Mouse (Mus musculus) CD8-positive naive resting alpha-beta T cell, adult 2 months (primary cell): ENCODE data around the gene Jhy.

Source experiments
- DNase-seq, 2 experiments: peaks; one replicate each; pipeline ENCODE4 v3.0.0; 2022; ENCODE audit warnings: low read depth in 2 of 2, low spot score in 2 of 2

Jhy gene

DNA sequence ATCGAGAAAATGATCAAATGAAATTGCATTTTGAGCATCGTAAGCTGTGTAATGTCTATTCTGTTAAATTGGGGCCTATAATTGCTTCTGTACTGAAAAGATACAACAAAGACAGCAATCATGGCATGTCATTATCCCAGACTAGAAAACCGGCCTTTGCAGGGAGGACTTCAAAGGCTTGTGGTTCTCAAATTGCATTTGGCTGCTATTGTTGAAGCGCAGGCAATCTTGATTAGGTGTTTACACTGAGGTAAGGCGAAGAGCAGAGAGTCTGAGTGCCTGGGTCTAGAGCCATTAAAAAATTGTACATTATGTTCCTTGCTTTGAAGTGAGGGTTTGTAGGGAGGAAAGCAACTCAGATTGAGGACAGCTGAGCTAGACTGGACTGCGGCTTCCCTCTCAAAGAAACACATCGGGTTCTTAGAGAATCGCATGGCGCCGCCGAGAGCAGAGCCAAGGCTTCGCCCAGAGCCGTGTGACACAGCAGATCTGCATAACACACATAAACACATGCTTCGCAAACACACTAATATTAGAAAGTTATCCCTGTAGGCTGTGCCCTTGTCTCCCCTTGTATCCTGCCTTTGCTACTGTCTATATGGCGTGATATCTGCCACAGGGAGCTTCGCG, 36.5 kb downstream of the Jhy start:
- DNase-seq = no peak

DNA sequence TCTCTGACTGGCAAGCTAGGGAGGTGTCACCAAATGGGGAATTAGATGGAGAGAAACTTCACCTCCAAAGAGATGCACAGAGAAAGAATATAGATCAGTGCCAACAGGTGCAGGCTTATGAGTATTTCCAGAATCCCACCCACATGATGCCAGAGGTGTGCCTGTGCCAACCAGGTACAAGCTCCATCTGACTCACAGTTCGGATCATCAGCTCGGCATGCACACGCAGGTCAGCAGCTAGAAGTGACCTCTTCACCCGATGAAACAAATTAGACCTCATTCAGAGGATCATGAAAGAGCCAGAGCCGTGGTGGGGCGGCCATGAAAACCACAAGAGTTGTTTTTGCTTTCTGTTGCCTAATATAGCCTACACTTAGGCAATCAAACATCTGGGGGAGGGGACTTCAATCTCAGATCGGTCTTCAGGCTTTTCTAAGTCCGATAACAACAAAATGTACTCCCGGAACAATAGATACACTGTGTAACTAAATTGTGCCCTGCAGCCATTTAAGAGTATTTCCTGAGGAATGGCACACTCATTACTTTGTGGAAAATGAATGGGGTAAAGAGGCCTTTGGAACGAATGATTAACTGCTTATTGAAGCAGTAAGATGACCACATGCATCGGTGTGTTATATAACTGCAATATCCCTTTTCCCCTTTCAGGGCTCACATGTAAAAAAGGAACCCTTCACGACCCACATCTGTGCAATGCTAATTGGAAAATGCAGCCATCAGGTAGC, 45.9 kb downstream of the Jhy start:
- DNase-seq = no peak

DNA sequence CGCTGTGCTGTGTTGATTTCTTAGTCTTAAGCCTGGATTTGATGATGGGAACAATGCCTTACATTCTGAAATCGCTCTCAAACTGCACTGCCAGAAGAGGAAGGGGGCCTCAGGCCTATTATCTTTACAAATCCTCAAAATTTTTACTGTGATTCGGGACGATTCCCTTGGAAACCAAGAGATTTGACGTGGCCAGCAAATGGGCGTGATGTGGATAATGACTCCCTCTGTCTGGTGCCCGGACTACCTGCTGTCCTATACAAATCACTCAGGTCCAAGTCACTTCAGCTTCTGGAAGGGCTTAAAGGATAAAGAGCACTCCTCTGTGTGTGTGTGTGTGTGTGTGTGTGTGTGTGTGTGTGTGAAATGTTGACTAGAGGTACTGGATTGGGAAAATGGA, 55.0 kb downstream of the Jhy start:
- DNase-seq = no peak

DNA sequence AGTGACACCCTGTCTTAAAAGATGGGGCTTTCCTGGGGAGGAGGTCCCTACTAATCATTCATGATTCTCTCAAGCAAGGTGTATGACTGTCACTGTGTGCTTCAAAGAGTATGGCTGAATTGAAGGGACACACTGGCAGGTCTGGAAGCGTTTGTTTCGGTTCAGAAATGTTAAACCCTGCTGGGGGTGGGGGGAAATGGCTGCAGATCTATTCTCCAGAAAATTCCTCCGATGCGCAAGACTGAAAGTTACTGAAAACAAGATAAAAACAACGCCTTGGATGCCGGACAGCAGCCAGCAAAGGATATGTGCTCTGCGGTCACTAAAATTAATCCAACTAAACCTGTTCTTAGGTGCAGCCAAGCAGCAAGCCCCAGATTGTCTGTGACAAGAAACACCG, 55.5 kb downstream of the Jhy start:
- DNase-seq = no peak

DNA sequence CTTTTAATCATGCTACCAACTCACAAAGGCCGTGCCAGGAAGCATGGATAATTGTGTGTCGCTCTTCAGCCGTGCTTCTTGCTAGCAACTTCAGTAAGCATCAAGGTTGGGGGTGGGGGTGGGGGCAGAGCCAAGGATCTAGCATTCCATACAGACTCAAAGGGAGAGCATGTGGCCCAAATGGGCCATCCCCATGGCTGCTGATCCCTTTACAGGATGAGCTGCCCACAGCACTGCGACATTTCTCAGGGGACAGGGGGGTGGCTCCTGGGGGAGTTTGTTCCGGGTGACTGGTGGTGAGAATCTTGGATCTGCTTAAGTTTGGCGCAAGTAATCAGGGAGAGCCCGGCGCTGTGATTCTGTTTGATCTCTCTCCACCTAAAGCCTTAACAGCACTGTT, 56.5 kb downstream of the Jhy start:
- no peak for DNase-seq

DNA sequence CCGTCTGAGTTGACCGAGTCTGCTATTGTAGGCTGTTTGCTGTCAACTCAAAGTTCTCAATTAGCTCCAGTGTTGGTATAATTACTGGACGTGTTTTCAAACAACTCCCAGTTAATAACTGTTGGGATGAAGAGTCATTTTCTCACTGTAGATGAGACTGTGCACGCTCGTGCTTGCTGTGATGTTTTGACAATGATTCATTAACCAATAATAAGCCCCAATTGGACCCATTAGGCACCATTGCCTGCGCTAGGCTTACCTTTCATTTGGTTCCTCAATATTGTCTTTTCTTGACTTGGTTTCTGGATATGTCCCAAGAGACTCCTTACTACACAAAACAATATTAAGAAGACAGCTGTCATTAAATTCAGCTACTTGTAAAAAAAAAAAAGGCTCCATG, 71.5 kb downstream of the Jhy start:
- no peak for DNase-seq

DNA sequence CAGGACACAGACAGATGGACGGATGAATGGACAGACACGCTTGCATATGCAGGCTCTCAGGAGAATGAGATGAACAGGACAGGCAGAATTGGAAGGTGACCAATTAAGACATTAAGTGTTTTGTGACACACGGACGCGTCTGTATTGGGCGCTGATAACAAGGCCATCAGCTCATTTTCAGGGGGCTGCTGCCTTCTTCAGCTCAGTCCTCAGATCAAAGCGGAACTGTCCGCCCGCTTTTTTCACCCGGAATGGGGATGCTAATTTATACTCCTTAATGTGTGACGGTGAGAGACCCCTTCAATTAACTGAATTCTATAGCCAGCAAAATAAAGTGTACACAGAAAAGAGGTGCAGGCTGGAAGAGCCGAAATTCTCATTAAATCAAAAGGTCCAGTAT, 74.5 kb downstream of the Jhy start:
- DNase-seq = no peak

DNA sequence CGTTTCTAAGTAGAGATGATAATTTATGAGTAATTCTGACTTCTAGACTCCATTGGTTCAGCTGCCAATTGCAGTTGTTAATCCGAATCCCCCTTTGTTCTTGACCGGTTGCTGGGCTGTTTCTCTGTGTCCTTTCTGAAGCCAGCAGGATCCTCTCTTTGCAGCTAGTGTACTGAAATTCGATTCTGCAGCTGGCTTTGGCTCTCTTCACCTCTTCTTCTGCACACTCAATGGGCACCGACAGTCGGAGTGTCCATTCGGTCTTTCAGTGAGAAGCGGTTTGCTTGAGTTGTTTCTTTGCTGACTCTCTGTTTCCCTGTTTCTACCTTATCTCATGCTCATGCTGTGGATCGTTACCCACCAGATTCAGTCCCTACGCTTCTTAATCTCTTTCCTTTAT, 78.2 kb downstream of the Jhy start:
- no peak for DNase-seq

DNA sequence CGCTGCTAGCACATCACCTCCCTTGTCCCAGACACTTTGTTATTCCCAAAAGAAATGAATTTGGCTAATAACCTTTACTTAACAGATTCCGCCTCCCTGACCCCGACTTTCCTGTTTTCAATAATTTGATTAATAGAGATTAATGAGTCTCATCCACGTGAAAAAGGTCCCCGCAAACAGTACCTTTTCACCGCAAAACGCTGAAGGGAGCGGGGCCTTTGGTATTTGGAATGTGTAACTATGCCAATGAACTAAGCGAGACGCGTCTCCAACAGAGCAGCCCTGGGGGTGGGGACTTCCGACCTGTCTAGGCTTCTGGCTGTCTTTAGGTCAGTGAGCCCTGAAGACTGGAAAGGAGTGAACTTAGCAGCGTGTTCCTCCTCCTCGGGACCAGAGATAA, 84.9 kb downstream of the Jhy start:
- DNase-seq = no peak

DNA sequence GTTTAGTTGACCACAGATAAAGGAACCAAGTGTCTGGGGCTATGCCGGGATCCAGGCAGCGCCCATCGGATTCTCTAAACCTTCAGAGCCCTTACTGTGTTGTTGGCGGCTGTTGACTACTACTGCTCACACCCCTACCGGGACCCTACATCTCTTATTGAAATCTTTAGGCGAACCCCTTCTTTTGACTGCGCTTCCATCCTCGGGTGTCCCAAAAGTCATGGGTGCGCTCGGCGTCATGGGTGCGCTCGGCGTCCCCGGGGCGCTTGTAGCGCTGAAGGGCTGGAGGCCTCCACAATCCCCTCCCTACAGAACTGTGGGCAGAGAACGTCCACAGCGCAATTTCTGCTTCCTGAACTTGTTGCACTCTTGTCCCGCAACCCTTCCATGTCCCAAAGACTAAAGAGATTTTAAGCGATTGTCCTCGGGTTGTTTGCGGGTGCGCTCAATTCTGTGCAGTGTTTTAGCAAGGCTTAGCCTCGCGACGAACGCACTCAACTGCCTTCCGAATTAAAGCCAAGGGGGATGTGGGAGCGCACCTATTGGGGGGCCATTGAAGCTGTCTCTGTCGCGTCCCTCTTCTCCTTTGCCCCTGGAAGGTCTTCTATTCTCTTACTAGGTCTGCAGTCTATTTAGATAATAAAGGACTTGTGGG, 85.5 kb downstream of the Jhy start:
- DNase-seq = no peak

DNA sequence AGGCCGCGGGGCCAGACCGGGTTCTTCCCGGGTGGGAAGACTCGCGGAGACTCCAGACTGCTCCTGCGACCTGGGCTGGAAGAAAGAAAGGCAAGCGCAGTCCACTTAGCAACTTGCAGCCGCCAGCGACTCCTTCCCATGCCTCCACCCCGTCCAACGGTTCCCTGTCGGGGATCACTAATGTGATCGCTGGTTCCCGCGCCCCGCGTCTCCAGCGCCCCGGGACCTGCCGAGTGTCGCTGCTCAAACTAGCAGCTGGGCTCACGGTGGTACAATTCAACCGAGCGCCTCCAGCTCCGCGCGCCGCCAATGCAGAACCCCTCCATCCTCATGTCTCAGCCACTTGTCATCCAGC, 86.1 kb downstream of the Jhy start:
- DNase-seq = no peak

DNA sequence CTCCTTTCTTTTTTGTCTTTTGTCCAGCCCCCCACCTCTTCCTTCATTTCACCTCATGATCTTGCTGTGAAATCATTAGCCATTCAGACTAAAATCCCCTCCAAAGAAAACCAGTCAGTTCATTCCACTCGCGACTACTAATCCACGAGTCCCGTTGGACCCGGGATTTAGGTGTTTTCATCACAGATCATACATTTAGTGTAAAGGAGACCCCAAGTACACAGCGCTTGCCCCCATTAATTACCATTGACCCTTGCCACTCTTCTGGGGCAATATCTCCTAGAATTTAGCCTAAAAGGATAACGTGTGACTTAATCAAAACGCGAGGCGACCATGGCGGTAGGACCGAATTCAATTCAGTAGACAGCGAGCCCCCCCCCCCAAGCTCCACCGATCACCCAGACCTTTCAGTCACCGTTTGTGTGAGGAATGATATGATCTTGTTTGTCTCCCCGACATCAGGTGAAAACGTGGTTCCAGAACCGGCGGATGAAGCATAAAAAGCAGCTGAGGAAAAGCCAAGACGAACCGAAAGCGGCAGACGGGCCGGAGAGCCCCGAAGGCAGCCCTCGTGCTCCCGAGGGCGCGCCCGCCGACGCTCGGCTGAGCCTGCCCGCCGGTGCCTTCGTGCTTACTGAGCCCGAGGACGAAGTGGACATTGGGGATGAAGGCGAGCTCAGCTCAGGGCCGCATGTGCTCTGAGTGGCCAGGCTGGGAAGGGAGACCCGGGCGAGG, 86.6 kb downstream of the Jhy start:
- no peak for DNase-seq

DNA sequence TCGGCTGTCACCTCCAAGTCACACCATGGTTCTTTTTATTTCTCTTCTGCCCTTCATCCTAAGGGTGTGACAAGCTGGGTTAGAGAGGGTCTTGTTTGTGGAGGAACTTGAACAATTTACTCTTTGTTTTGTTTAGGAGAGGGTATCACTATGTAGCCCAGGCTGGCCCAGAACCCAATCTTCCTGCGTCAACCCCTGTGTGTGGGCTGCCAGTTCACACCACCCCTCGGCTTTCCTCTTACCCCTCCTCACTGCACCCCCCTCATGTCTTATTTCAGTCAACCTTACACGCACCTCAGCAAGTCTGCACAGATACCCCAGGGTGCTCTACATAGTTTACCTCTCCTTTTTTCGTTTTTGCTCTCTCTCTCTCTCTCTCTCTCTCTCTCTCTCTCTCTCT, 87.2 kb downstream of the Jhy start:
- DNase-seq = no peak

DNA sequence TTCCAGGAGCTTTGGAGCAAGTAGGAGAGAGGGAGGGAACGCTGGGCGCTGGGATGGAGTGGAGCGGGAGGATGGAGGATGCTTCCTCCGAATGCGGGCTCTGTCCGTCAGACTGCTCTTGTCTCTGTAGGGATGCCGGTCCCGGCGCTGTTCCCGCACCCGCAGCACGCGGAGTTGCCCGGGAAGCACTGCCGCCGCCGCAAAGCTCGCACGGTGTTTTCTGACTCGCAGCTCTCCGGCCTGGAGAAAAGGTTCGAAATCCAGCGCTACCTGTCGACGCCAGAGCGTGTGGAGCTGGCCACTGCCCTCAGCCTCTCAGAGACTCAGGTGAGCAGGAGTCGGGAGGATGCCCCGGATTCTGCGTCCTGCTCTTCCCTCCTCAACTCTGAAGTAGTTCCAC, 87.8 kb downstream of the Jhy start:
- no peak for DNase-seq

DNA sequence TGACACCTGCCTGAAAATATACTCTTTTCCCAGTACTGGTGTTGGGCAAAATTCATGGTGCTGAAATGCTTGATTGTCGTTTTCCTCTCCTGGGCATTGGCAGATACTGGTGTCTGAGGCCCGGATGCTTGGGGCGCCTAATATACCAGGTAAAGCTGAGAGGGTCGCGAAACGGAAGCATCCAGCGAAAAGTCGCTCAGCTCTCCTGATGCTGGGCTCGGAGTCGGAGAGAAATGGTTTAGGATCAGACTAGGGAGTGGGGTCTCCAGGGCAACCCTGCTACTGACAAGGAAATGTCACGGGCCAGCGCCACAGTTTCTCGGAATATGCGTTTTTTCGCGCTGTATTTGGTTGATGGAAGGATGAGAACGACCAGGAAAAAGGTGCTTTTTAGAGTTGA, 88.5 kb downstream of the Jhy start:
- DNase-seq = no peak

DNA sequence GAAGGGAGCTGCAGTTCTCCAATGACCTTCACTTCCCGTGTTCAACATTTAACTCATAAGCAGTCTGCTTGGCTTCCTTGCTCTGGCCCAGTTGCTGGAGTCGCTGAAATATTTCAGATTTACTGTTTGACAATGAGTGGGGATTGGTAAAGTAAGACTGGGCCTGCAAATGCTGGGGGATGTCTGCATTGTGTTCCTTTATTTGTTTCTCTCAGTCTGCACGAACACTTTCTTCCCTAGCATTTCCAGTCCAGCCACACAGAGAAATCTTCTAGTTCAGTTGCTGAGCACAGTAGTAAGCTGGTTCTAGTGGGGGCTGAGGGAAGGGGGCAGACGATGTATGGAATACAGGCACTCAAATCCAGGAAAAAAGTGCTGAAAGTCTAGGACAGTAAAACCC, 89.0 kb downstream of the Jhy start:
- DNase-seq = no peak

DNA sequence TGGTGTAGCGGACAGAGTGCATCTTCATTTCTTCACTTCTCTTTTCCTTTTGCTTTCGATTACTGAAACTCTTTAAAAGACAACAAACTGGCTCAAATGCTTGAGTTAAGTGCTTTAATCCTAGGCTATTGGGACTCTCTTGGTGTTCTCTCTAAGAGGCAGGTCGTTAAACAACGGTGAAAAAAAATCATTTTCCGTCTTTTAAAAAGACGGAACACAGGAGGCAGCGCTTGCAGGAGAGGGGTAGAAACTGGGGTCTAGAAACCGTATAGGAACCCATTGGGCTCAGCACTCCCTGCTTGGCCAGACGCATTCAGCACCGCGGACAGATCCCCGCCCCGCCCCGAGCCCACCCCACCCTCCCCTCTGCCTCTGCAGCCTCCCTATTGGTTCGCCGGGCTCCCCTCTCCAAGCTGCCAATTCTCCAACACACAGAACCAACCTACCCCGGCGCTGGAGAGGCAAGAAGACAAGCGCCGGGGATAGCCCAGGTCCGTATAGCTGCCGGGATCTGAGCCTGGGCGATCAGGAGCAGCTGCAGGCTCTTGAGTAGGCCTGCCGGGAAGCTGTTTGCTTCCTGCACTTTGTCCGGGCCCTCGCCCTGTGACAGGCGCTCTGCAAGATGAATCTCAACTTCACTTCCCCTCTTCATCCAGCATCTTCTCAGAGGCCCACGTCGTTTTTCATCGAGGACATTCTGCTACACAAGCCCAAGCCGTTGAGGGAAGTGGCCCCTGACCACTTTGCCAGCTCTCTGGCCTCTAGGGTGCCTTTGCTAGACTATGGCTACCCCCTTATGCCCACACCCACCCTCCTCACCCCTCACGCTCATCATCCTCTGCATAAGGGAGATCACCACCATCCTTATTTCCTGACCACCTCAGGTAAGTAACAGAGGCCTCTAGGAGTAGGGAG, 90.1 kb downstream of the Jhy start, which contains the start of gene Bsx:
Gene Bsx, plus strand, starts transcription at position 572 of the 915 bp plus-strand sequence.
- no peak for DNase-seq

DNA sequence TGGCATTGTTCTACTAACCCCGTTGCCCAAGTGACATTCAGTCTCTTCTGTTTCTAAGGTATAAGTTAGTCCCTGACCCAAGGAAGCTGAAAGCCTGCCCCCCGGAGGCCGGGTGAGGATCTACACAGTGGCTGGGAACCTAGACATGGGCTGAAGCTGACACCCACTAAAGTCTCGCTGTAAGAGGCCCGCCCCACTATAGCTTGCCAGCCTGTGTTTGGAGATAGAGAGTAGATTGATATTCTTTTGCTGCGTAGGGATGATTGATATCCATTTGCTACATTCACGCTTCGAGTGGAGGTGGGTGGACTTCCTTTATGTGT, 91.8 kb downstream of the Jhy start:
- DNase-seq = peak in 1 of 2 experiments; percentile 25

DNA sequence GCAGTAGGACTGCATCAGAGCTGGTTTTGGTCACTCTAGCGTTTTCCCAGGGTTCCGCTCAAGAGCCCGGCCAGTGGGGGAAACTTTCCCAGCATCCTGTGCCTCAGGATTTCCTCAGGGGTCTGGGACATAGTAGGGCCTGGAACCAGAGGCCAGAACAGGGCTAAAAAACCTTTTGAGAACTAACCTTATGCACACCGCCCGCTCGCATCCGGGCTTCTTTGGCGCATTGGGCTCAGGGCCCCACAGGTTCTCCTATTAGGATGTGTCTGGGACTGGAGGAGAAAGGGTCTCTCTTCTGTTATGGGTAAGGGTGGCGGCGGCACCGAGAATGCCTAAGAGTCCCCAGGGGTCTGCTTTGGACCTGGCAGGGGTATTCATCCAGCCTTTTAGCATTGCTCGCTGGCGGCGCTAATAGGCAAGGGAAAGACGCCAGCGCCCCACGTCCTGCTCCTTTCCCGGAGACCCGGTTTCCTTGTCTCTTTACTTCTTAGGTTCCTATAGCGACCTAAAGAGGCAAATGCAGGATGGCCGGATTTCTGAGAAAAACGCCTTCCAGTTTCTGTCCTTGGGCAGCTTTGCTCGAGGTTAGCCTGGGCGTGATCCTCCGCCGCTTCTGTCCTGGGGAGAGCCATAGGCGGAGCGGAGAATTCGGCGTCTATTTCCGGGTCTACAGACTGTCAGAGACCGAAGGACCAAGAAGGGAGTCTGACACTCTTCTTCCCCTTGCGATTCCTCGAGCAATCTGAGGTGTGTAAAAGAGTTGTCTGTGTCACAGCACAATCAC, 92.4 kb downstream of the Jhy start:
- DNase-seq = no peak

DNA sequence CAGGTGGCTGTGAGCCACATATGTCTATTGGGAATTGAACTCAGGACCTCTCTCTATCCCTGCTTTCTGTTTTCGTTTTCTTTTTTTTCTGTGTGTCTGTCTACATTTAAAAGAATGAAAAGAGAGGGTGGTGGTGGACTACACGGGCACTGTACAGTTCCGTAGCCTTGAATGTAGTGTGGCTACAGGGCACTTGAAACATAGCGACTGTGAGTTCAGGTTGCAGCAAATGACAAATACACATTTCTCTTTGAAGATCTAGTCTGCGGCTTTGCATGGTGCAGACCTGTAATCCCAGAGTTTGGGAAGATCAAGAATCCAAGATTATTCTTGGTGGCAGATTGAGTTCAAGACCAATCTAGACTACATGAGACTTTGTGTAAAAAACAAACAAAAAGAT, 93.6 kb downstream of the Jhy start:
- DNase-seq = no peak
